Mouse (Mus musculus) gonadal fat pad, adult 2 months (tissue): ENCODE measurements around the gene Map1b. TPM values are rescaled to one million over a fixed set of nuclear protein-coding genes. Genes with fewer than 3 reads are reported as not detected.

ENCODE experiments used
- DNase-seq: peaks from one replicate; pipeline ENCODE4 v3.0.0-alpha.2; 2012; ENCODE audit warnings: low read depth
- polyA plus RNA-seq: library from polyadenylated mRNA; depleted of rRNA; stranded (reverse); fragments of >200 nt; gene quantifications from 2 replicates; pipeline ENCODE4 v1.2.3, GENCODE M21; 2012

Gene Map1b
- polyA plus RNA-seq, 1 experiment: 9.1 TPM

- no peak for DNase-seq
These were observed 26.3 kb downstream of the Map1b start for GRCm38 (mm10) chr13:99489998-99490397.

GRCm38 (mm10) chr13:99489175-99489574 lies 27.2 kb downstream of the Map1b start:
- DNase-seq: no peak

- no peak for DNase-seq
These were observed 30.5 kb downstream of the Map1b start for GRCm38 (mm10) chr13:99485861-99486260.

DNA sequence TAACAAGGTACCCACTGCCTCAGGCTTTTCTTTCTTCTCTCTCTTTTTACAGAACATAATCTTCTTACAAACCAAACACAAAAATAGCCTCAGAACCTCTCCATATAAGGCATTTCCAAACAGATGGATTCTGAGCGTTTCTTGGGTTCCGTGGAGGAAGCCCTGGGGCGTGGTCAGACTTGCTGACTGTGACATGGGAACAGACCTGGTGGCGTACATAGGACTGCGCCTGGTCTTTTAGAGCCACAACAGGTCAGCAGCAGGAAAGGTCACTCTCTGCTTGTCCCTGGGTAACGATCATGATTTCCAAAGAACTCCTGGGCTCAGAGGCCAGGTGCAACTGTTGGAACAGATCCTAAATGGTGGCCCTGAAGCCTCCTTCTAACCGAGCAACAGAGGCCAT lies 31.0 kb downstream of the Map1b start:
- DNase-seq: no peak

GRCm38 (mm10) chr13:99484905-99485304 lies 31.4 kb downstream of the Map1b start:
- DNase-seq: no peak

- no peak for DNase-seq
These were observed 32.9 kb downstream of the Map1b start for GRCm38 (mm10) chr13:99483433-99483832.

- DNase-seq: no peak
These were observed 40.9 kb downstream of the Map1b start for GRCm38 (mm10) chr13:99475488-99475887.

GRCm38 (mm10) chr13:99475033-99475432 lies 41.3 kb downstream of the Map1b start:
- no peak for DNase-seq

- no peak for DNase-seq
These were observed 42.2 kb downstream of the Map1b start for GRCm38 (mm10) chr13:99474108-99474507.

DNA sequence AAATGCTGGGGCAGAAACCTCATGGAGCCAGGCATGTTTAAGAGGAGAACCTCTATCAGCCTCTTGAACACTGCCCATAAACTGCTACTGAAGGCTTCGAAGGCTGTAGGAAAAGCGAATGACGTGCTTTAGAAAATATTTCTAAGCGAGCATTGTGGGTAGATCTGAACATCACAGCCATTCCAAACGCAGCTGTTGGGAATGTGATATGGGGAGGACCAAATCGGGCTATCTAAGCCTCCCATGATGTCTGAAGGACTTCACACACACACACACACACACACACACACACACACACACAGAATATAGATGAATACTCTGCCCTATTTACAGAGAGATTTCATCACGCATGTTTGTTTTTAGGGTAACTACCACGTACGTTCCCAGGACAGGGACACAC lies 44.3 kb downstream of the Map1b start:
- no peak for DNase-seq

DNA sequence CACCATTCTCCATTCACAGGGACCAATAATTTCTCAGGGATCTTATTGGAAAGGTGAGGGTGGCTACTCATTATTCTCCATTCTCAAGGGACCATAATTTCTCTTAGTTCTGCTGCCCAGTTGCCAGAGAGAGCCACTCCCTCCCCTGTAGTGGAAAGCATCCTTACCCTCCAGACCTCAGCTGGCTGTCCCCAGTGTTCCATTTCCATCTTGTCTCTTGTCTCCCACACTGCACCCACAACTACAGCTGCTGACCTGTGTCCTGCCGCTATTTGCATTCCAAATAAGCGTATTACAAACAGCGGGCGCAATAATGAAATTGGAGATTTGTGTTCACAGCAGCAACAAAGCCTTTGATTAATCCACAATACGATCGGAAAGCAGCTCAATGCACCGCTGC lies 46.3 kb downstream of the Map1b start:
- no peak for DNase-seq

GRCm38 (mm10) chr13:99468267-99468666 lies 48.1 kb downstream of the Map1b start:
- no peak for DNase-seq

DNA sequence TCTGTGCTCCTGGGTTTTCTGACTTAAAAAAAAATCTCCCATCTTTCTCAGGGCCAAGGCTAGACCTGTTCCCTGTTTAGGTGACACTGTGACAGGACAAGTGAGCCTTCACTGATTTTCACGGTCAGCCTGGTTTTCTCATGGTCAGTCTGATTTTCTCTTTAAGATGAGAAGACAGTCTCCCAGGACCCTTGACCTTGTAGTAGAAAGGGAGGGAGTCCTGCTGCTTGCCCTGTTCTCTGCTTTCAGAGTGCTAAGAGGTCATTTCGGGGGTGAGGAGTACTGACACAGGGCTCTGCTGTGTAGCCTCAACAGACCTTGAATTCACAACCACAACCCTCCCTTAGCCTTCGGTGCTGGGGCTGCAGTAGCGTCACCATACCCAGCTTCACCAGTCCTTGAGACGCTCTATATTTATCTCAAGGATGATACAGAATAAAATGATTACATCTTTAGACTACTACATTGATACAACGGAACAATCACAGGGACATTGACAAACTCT lies 49.5 kb downstream of the Map1b start:
- DNase-seq: no peak

DNA sequence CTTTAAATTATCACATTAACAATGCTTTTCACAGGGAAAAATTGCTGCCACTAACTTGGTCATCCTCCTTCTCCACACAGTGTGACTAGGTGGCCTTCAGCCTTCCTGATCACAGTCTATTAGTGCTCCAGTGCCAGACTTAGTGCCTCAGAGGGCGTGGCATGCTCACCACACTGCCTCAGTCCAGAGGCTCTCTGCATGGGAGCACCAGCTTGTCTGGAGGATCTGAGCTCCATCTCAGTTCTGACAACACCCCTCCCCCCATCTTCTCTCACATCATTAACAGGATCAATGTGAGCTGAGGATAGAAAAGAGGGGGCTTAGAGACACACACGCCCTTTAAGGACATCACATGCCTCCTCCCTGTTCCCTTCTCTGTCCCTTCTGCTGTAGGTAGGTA lies 50.3 kb downstream of the Map1b start:
- DNase-seq: no peak

GRCm38 (mm10) chr13:99464551-99464950 lies 51.8 kb downstream of the Map1b start:
- DNase-seq: no peak

- DNase-seq: no peak
These were observed 54.5 kb downstream of the Map1b start for GRCm38 (mm10) chr13:99461886-99462285.

DNA sequence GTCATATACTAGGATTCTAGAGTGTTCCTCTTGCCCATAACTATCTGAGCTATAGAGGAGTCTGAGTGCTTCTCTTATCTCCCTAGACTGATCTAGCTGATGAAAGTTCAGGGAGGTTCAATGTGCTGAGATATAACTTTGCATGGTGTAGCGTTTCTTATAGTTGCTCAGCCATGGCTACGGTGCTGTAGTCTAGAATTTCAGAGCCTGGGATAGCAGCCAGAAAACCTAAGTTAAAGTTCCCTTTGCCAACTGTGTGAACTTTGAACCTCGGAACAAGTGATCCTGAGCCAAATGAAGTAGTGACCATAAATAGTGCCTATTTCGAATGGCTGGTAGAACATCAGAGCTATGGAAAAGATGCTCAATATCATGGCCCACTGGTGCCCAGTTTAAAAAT lies 56.7 kb downstream of the Map1b start:
- DNase-seq: no peak

GRCm38 (mm10) chr13:99458658-99459386 lies 57.5 kb downstream of the Map1b start:
- no peak for DNase-seq

DNA sequence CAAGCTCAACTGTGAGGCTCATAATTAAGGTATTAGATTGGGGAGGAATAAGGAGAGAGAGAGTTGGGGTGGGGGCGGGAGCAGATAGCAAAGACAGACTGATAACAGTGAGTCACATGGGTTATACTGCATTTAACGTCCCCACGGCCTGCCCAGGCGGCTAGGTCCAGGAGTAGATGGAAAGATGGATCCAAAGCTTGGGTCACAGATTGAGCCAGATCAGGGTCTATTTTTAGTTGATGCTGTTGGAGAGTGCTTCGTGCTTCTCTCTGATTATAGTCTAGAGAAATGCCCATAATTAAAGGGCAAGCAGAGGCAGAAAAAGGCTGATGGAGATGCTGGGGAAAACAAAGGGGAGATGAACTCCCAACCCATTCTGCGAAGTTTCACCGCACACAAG lies 61.4 kb downstream of the Map1b start:
- DNase-seq: no peak

DNA sequence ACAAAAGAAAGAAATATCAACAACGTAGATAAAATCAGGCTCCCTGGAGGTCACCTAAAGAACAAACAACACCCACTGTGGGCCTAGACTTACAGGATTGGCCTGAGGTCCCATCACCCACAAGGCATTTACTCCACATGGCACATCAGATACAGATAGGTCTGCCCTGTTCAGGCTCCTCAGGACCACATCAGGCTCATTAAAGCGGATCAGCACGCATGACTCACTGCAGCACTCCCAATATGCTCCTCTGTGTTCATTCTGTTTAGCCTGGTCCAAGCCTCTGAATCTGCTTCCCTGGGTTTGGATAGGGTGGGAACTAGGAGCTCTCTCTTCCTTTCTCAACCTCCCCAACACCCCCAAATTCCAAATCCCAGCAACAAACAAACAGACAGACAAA lies 63.9 kb downstream of the Map1b start:
- no peak for DNase-seq

- DNase-seq: no peak
These were observed 65.1 kb downstream of the Map1b start for GRCm38 (mm10) chr13:99451276-99451675.

DNA sequence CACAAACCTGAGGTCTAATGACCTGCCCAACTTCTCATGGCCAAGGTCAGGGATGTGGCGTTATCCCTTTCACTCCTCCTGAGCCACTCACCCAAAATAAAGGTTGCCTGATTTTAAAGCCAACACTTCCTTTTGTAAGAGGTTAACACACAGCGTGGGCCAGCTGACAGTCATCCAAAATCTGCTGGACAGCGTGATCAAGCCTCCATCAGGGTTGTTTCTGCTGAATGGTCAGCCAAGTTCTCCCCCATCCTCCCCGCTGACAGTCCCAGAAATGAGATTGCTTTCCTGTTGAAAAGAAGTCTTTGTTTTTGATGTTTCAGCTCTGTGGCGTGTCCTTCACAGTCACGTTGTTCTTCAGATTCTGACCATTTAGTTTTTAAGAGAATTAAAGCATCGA lies 65.6 kb downstream of the Map1b start:
- no peak for DNase-seq

DNA sequence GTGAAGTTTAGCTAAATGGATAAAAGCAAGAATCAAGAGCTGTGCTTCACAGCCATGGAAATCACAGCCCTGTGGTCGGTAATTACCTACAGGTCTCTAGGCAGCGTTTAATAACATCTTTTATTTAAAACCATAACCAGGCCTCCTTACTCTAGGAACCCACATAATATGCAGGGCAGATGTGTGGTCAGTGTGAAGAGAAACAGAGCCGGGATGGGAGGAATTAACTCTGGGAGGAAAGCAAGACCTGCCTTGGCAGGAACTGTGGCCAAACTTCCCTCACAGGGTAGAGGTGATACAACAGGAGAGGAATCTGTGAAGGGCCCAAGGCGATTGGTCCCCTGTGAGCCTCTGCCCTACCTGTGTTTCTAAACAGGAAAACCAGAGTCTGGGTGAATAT lies 66.8 kb downstream of the Map1b start:
- DNase-seq: no peak

DNA sequence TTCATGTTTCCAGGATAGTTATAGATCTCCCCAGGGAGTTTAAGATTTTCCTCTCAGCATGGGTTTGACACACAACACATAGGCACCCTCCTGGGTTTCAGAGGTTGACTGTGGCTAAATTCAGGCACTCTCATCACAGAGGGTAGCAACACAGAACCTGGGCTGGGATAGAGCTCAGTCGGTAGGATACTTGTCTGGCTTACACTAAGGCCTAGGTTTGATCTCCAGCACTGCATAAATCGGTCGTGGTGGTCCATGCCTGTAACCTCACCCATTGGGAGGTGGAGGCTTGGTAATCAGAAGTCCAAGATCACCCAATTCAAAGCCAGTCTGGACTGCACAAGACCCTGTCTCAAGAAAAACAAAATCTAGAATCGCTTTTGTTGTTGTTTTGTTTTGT lies 68.1 kb downstream of the Map1b start:
- no peak for DNase-seq
